Mouse (Mus musculus) cortical plate, adult 2 months (tissue): ENCODE measurements around the gene Agap2. TPM values are rescaled to one million over a fixed set of nuclear protein-coding genes. Genes with fewer than 3 reads are reported as not detected.

ENCODE experiments used
- H3K27ac ChIP-seq: fragments of 200-500 bp; 2 replicates; pipeline ENCODE4 v1.5.1; 2012; ENCODE audit warnings: low read length, control low read depth, inconsistent platforms; ENCODE audit not compliant: insufficient read depth
- H3K4me1 ChIP-seq: fragments of 200-500 bp; 2 replicates; pipeline ENCODE4 v1.6.1; 2011; ENCODE audit warnings: low read length; ENCODE audit not compliant: control insufficient read depth, insufficient read depth
- H3K4me3 ChIP-seq: fragments of 200-500 bp; 2 replicates; pipeline ENCODE4 v1.5.1; 2011; ENCODE audit warnings: mild to moderate bottlenecking, low read length, control low read depth; ENCODE audit not compliant: insufficient read depth
- CTCF ChIP-seq: fragments of 200-500 bp; IDR thresholded peaks from 2 replicates; pipeline ENCODE4 v1.5.1; 2011; ENCODE audit warnings: mild to moderate bottlenecking, control low read depth, low read length; ENCODE audit not compliant: insufficient read depth; ENCODE audit errors: extremely low read depth
- POLR2A ChIP-seq: fragments of 200-500 bp; IDR thresholded peaks from 2 replicates; pipeline ENCODE4 v1.6.1; 2011; ENCODE audit warnings: mild to moderate bottlenecking, low read length, control low read depth; ENCODE audit not compliant: insufficient read depth; ENCODE audit errors: extremely low read depth
- polyA plus RNA-seq: library from polyadenylated mRNA; depleted of rRNA; stranded (reverse); fragments of >200 nt; gene quantifications from 2 replicates; pipeline ENCODE4 v1.2.3, GENCODE M21; 2012

Gene Agap2
- polyA plus RNA-seq, 1 experiment: 383 TPM

- TF ChIP-seq CTCF: no peak
- no peak for TF ChIP-seq POLR2A
- Histone ChIP-seq H3K4me1 (peaks cover 1% of the 10 kb centered on the region; the same call in 1 of the 2 replicates), H3K27ac (no peak overlapping the region), H3K4me3 (no peak overlapping the region)
These were observed 31.9 kb upstream of the Agap2 start for GRCm38 (mm10) chr10:127043187-127043586.

GRCm38 (mm10) chr10:127047954-127048353, 27.1 kb upstream of the Agap2 start, which contains the start of gene Cyp27b1:
Gene Cyp27b1 (plus strand): TSS chr10:127048250.
- H3K4me3 ChIP-seq: no peak within 1 kb of the TSS

GRCm38 (mm10) chr10:127048608-127049394, 26.3 kb upstream of the Agap2 start:
- no peak overlapping the region for H3K27ac ChIP-seq
- H3K4me3 ChIP-seq: no peak overlapping the region
- H3K4me1 ChIP-seq: no peaks in the 10 kb centered on the region
- TF ChIP-seq CTCF (no peak), POLR2A (no peak)

More at GRCm38 (mm10) chr10:127047954-127048353, 27.1 kb upstream of the Agap2 start, which contains the start of gene Cyp27b1:
- TF ChIP-seq CTCF (no peak), POLR2A (no peak)
- Histone ChIP-seq H3K27ac (no peak within 1 kb of the TSS), H3K4me1 (no peaks in the 10 kb centered on the region)

- TF ChIP-seq POLR2A (no peak), CTCF (no peak)
- Histone ChIP-seq H3K27ac (no peak overlapping the region), H3K4me3 (no peak overlapping the region), H3K4me1 (no peaks in the 10 kb centered on the region)
These were observed 25.5 kb upstream of the Agap2 start for GRCm38 (mm10) chr10:127049395-127050118.

- Histone ChIP-seq H3K27ac (no peak overlapping the region), H3K4me3 (no peak overlapping the region), H3K4me1 (no peaks in the 10 kb centered on the region)
- TF ChIP-seq POLR2A (no peak), CTCF (no peak)
These were observed 25.0 kb upstream of the Agap2 start for GRCm38 (mm10) chr10:127050119-127050474.

GRCm38 (mm10) chr10:127054646-127055045, 20.4 kb upstream of the Agap2 start:
- TF ChIP-seq POLR2A (no peak), CTCF (no peak)
- H3K27ac ChIP-seq: no peak overlapping the region
- no peak overlapping the region for H3K4me3 ChIP-seq
- no peaks in the 10 kb centered on the region; the same call in 1 of the 2 replicates for H3K4me1 ChIP-seq

GRCm38 (mm10) chr10:127055406-127055805, 19.7 kb upstream of the Agap2 start:
- TF ChIP-seq POLR2A (no peak), CTCF (no peak)
- Histone ChIP-seq H3K4me1 (no peaks in the 10 kb centered on the region; the same call in 1 of the 2 replicates), H3K4me3 (no peak overlapping the region), H3K27ac (no peak overlapping the region)

- no peak overlapping the region for H3K27ac ChIP-seq
- H3K4me3 ChIP-seq: no peak overlapping the region
- no peak for TF ChIP-seq CTCF
- TF ChIP-seq POLR2A: no peak
- H3K4me1 ChIP-seq: no peaks in the 10 kb centered on the region; the same call in 1 of the 2 replicates
These were observed 18.6 kb upstream of the Agap2 start for GRCm38 (mm10) chr10:127056490-127056889.

- Histone ChIP-seq H3K27ac (no peak overlapping the region), H3K4me3 (peak overlapping the region; percentile 29; the same call in 1 of the 2 replicates), H3K4me1 (no peaks in the 10 kb centered on the region; the same call in 1 of the 2 replicates)
- TF ChIP-seq POLR2A (no peak), CTCF (peak; percentile 84)
These were observed 16.9 kb upstream of the Agap2 start for GRCm38 (mm10) chr10:127058161-127058560.
